24 mouse cellular contexts compared by ENCODE assay signal in the genomic region with DNA sequence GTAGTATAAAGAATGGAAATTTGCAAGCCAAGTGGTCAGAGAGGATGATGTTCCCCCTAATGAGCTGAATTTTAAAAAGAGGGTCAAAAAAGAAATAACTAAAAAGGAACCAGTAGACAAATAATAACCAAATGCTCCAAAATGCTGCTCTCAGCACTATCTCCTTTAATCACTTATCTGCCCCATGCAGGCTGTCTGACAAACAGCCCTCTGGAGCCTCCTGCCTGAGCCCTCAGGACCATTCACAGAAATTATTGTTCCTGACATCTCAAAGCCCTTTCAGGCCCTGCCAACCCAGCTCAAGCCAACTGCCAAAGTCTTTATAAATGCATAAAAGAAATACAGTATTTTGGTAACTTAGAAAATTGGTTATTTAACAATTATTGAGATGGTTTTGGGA.
A peak's percentile ranks its signal among the peaks of the same experiment; 100 is the strongest.
DNase-seq lines count a peak whose midpoint lies in the region; ATAC-seq and TF ChIP-seq lines count a peak whose summit lies in the region.
"Had no signal": no experiment of that assay in that cellular context is flagged by ENCODE, and none has a peak within 500 bp of the region (broad histone marks: within the 10 kb centered on the region; RNA-seq: fewer than 3 reads in every experiment).

No protein-coding gene starts in this region.

- peak; percentile 61 for ATAC-seq in common myeloid progenitor, adult 5-6 weeks (replicated peaks; ENCODE audit: low read depth, poor library complexity, severe bottlenecking)
- peak; percentile 93 for ATAC-seq in liver, embryonic 13.5 days (ENCODE audit: low read depth)
- peak; percentile 93 for ATAC-seq in megakaryocyte-erythroid progenitor cell, adult 5-6 weeks (replicated peaks; ENCODE audit: low FRiP score, low TSS enrichment, poor library complexity, severe bottlenecking)
- ATAC-seq: forebrain, embryonic 14.5 days; hindbrain, postnatal 0 days; intestine, embryonic 16.5 days had no signal

- no peaks in the 10 kb centered on the region for H3K27me3 ChIP-seq in liver, embryonic 13.5 days
- no peaks in the 10 kb centered on the region for H3K27me3 ChIP-seq in kidney, adult 2 months (replicated peaks; ENCODE audit: control insufficient read depth, insufficient read depth, low read length)
- H3K27me3 ChIP-seq: embryonic facial prominence, embryonic 13.5 days; heart, embryonic 12.5 days; limb, embryonic 15.5 days had no signal

- DNase-seq in c-Kit-negative CD71-positive TER-119-positive erythroid progenitor cells, embryonic 14.5 days (ENCODE audit: low read depth, low spot score), result peak; percentile 9
- peak; percentile 56 for DNase-seq in liver, embryonic 13.5 days
- no peak for DNase-seq in kidney, adult 2 months
- no peak for DNase-seq in adrenal gland, adult 2 months
- no peak for DNase-seq in urinary bladder, postnatal 4 days (ENCODE audit: low spot score in 2 of 2)
- DNase-seq: adrenal gland, postnatal 14 days; cerebellum, adult 11-12 months; cerebellum, postnatal 25 days; embryo, embryonic 11 days; gastrocnemius, postnatal 10 days; heart, postnatal 10 days; kidney, postnatal 25 days; right cerebral cortex, adult 18-20 months had no signal

- 0 out of 2 replicates have a peak overlapping the region, but pooled peaks have one; percentile 6 for H3K9ac ChIP-seq in liver, embryonic 13.5 days
- H3K9ac ChIP-seq: embryonic facial prominence, embryonic 13.5 days; heart, embryonic 12.5 days; limb, embryonic 15.5 days had no signal

- peak overlapping the region; percentile 80 for H3K27ac ChIP-seq in liver, embryonic 13.5 days
- no peak overlapping the region for H3K27ac ChIP-seq in kidney, adult 2 months (ENCODE audit: insufficient read depth, low read depth, low read length)
- H3K27ac ChIP-seq: embryonic facial prominence, embryonic 13.5 days; hindbrain, embryonic 10.5 days; hindbrain, postnatal 0 days; limb, embryonic 15.5 days; macrophage had no signal

- no peak overlapping the region for H3K4me3 ChIP-seq in liver, embryonic 13.5 days (replicated peaks)
- no peak overlapping the region for H3K4me3 ChIP-seq in kidney, adult 2 months (ENCODE audit: insufficient read depth, low read depth, low read length)
- H3K4me3 ChIP-seq: embryonic facial prominence, embryonic 13.5 days; heart, embryonic 12.5 days; hindbrain, embryonic 10.5 days; limb, embryonic 15.5 days had no signal

- peaks cover 27% of the 10 kb centered on the region for H3K4me1 ChIP-seq in liver, embryonic 13.5 days (replicated peaks)
- H3K4me1 ChIP-seq in kidney, adult 2 months (ENCODE audit: control insufficient read depth, insufficient read depth, low read length), result no peaks in the 10 kb centered on the region
- H3K4me1 ChIP-seq: hindbrain, embryonic 10.5 days had no signal

- TF ChIP-seq CTCF in kidney, adult 2 months (conservative IDR thresholded peaks at IDR 0.05; ENCODE audit: insufficient read depth, insufficient read length, low read depth, low read length), result no peak

- no peaks in the 10 kb centered on the region for H3K36me3 ChIP-seq in liver, embryonic 13.5 days
- no peaks in the 10 kb centered on the region for H3K36me3 ChIP-seq in kidney, adult 2 months (ENCODE audit: control insufficient read depth, insufficient read depth, low read length)
- H3K36me3 ChIP-seq: embryonic facial prominence, embryonic 13.5 days; heart, embryonic 12.5 days; hindbrain, embryonic 10.5 days; limb, embryonic 15.5 days had no signal

- no peak for TF ChIP-seq POLR2A in kidney, adult 2 months (IDR thresholded peaks at IDR 0.05; ENCODE audit: low read depth, low read length)

- no peaks in the 10 kb centered on the region for H3K9me3 ChIP-seq in liver, embryonic 13.5 days (replicated peaks)
- H3K9me3 ChIP-seq: hindbrain, embryonic 10.5 days; limb, embryonic 15.5 days had no signal

- peak overlapping the region; percentile 45 for H3K4me2 ChIP-seq in liver, embryonic 13.5 days
- H3K4me2 ChIP-seq: embryonic facial prominence, embryonic 13.5 days; heart, embryonic 12.5 days; limb, embryonic 15.5 days; midbrain, embryonic 11.5 days had no signal

Comparison
In these comparisons a context has a peak if more than half of its experiments do, and no peak if none do; other contexts are left out.
1. DNase-seq: peak in c-Kit-negative CD71-positive TER-119-positive erythroid progenitor cells, embryonic 14.5 days (single experiment) and liver, embryonic 13.5 days (single experiment); none in kidney, adult 2 months (single experiment), adrenal gland, adult 2 months (single experiment) and urinary bladder, postnatal 4 days (0 of 2).
2. Peak in every context shown above with its lines, with median percentiles within 50 percentile points of each other: ATAC-seq.